10 mouse cellular contexts compared by ENCODE assay signal in genomic region chr1:130838288-130838687, GRCm38 (mm10). TPM values are rescaled to one million over a fixed set of nuclear protein-coding genes. Genes with fewer than 3 reads are reported as not detected.
A peak's percentile ranks its signal among the peaks of the same experiment; 100 is the strongest.
DNase-seq lines count a peak whose midpoint lies in the region; ATAC-seq and TF ChIP-seq lines count a peak whose summit lies in the region.
"Had no signal": no experiment of that assay in that cellular context is flagged by ENCODE, and none has a peak within 500 bp of the region (broad histone marks: within the 10 kb centered on the region; RNA-seq: fewer than 3 reads in every experiment).

No protein-coding gene starts in this region.

- peaks cover 12% of the 10 kb centered on the region for H3K4me1 ChIP-seq in kidney, embryonic 16.5 days (ENCODE audit: insufficient read depth, low read length)
- no peaks in the 10 kb centered on the region for H3K4me1 ChIP-seq in stomach, postnatal 0 days (replicated peaks; ENCODE audit: control insufficient read depth, insufficient read depth)
- H3K4me1 ChIP-seq: heart, embryonic 15.5 days had no signal

- no peak for ATAC-seq in kidney, embryonic 16.5 days (ENCODE audit: low FRiP score, low TSS enrichment)
- ATAC-seq in stomach, postnatal 0 days (ENCODE audit: low FRiP score, low TSS enrichment) = no peak

- no peaks in the 10 kb centered on the region for H3K36me3 ChIP-seq in kidney, embryonic 16.5 days (ENCODE audit: insufficient read depth, low read length)
- no peaks in the 10 kb centered on the region for H3K36me3 ChIP-seq in stomach, postnatal 0 days (ENCODE audit: control insufficient read depth, insufficient read depth, low read length)
- H3K36me3 ChIP-seq: heart, embryonic 15.5 days; liver, embryonic 15.5 days had no signal

- DNase-seq in kidney, adult 8-10 months = peak; percentile 52 to 69
- DNase-seq in MN1 (ENCODE audit: low spot score) = peak; percentile 6
- peak; percentile 30 for DNase-seq in kidney, postnatal 14 days
- DNase-seq in stomach, postnatal 0 days (ENCODE audit: low spot score) = no peak
- no peak for DNase-seq in frontal cortex, postnatal 14 days (ENCODE audit: low spot score in 2 of 2)
- DNase-seq in right cerebral cortex, postnatal 36 days (ENCODE audit: low spot score in 2 of 2) = no peak
- DNase-seq in layer of hippocampus, adult 9-11 months = no peak

- no peaks in the 10 kb centered on the region for H3K9me3 ChIP-seq in kidney, embryonic 16.5 days (ENCODE audit: low read length)
- H3K9me3 ChIP-seq in stomach, postnatal 0 days (ENCODE audit: control insufficient read depth, low read length) = no peaks in the 10 kb centered on the region
- H3K9me3 ChIP-seq: heart, embryonic 15.5 days; liver, embryonic 15.5 days had no signal

- no peak overlapping the region for H3K27ac ChIP-seq in kidney, embryonic 16.5 days (ENCODE audit: low read length)
- H3K27ac ChIP-seq in stomach, postnatal 0 days (replicated peaks) = no peak overlapping the region
- H3K27ac ChIP-seq: heart, embryonic 15.5 days; liver, embryonic 15.5 days had no signal

- TF ChIP-seq CTCF in stomach, postnatal 0 days (IDR thresholded peaks at IDR 0.05; ENCODE audit: low read depth) = peak; percentile 51

- TF ChIP-seq EP300 in stomach, postnatal 0 days (optimal IDR thresholded peaks at IDR 0.05) = no peak

- 58% methylated on average over 6 of the region's 6 CpGs for WGBS in kidney, embryonic 16.5 days
- WGBS in stomach, postnatal 0 days = 52% methylated on average over 6 of the region's 6 CpGs

- no peaks in the 10 kb centered on the region for H3K27me3 ChIP-seq in kidney, embryonic 16.5 days (ENCODE audit: insufficient read depth, low read length)
- H3K27me3 ChIP-seq in stomach, postnatal 0 days (ENCODE audit: control insufficient read depth, insufficient read depth, low read length) = no peaks in the 10 kb centered on the region
- H3K27me3 ChIP-seq: heart, embryonic 15.5 days; liver, embryonic 15.5 days had no signal

- no peak overlapping the region for H3K4me2 ChIP-seq in kidney, embryonic 16.5 days (replicated peaks; ENCODE audit: low read depth, low read length)
- no peak overlapping the region for H3K4me2 ChIP-seq in stomach, postnatal 0 days (replicated peaks; ENCODE audit: low read depth)
- H3K4me2 ChIP-seq: heart, embryonic 15.5 days; liver, embryonic 15.5 days had no signal

- H3K4me3 ChIP-seq in kidney, embryonic 16.5 days (ENCODE audit: low read length) = no peak overlapping the region
- no peak overlapping the region for H3K4me3 ChIP-seq in stomach, postnatal 0 days (ENCODE audit: low read depth, low read length)
- H3K4me3 ChIP-seq: heart, embryonic 15.5 days; liver, embryonic 15.5 days had no signal

- H3K9ac ChIP-seq in kidney, embryonic 16.5 days (replicated peaks; ENCODE audit: low read length) = no peak overlapping the region
- H3K9ac ChIP-seq in stomach, postnatal 0 days (ENCODE audit: low read length) = no peak overlapping the region
- H3K9ac ChIP-seq: heart, embryonic 15.5 days; liver, embryonic 15.5 days had no signal

RNA-seq across cellular contexts. Expression of gene Pigr, which starts 11.8 kb away (rescaled TPM):
- not detected in 2 replicates for polyA plus RNA-seq in kidney, embryonic 16.5 days (2015; fragmentation: Nextera tagmentation; extraction: Ambion mirVana)
- polyA plus RNA-seq in stomach, postnatal 0 days (2015; fragmentation: Nextera tagmentation; extraction: Ambion mirVana) = 0.22 and 0.46 TPM in 2 replicates
- polyA plus RNA-seq: heart, embryonic 15.5 days had no signal

RNA-seq across cellular contexts. Expression of gene Fcmr, which starts 27.2 kb away (rescaled TPM):
- polyA plus RNA-seq in kidney, embryonic 16.5 days (2015; fragmentation: Nextera tagmentation; extraction: Ambion mirVana) = 0.36 TPM in 1 of 2 replicates, not detected in the other
- polyA plus RNA-seq in stomach, postnatal 0 days (2015; fragmentation: Nextera tagmentation; extraction: Ambion mirVana) = 0.08 TPM in 1 of 2 replicates, not detected in the other
- polyA plus RNA-seq: liver, embryonic 15.5 days had no signal

RNA-seq across cellular contexts. Expression of gene Fcamr, which starts 37.6 kb away (rescaled TPM):
- polyA plus RNA-seq in kidney, embryonic 16.5 days (2015; fragmentation: Nextera tagmentation; extraction: Ambion mirVana) = not detected in 2 replicates
- polyA plus RNA-seq in stomach, postnatal 0 days (2015; fragmentation: Nextera tagmentation; extraction: Ambion mirVana) = 0.16 and 0.24 TPM in 2 replicates
- polyA plus RNA-seq: liver, embryonic 15.5 days had no signal

RNA-seq across cellular contexts. Expression of gene Il24, which starts 49.0 kb away (rescaled TPM):
- not detected in 2 replicates for polyA plus RNA-seq in kidney, embryonic 16.5 days (2015; fragmentation: Nextera tagmentation; extraction: Ambion mirVana)
- polyA plus RNA-seq in stomach, postnatal 0 days (2015; fragmentation: Nextera tagmentation; extraction: Ambion mirVana) = not detected in 2 replicates
- polyA plus RNA-seq: heart, embryonic 15.5 days; liver, embryonic 15.5 days had no signal

Comparison
In these comparisons a context has a peak if more than half of its experiments do, and no peak if none do; other contexts are left out.
1. DNase-seq: peak in kidney, adult 8-10 months (2 of 2), MN1 (single experiment) and kidney, postnatal 14 days (single experiment); none in stomach, postnatal 0 days (single experiment), frontal cortex, postnatal 14 days (0 of 2), right cerebral cortex, postnatal 36 days (0 of 2) and layer of hippocampus, adult 9-11 months (single experiment).